Mouse (Mus musculus): ENCODE results near the gene Marcks.
"Not testable (repeated sequence)": the region's sequence is repeated elsewhere in the genome, so short reads cannot be mapped to it uniquely, and the experiment has no call there.

Gene Marcks

DNA sequence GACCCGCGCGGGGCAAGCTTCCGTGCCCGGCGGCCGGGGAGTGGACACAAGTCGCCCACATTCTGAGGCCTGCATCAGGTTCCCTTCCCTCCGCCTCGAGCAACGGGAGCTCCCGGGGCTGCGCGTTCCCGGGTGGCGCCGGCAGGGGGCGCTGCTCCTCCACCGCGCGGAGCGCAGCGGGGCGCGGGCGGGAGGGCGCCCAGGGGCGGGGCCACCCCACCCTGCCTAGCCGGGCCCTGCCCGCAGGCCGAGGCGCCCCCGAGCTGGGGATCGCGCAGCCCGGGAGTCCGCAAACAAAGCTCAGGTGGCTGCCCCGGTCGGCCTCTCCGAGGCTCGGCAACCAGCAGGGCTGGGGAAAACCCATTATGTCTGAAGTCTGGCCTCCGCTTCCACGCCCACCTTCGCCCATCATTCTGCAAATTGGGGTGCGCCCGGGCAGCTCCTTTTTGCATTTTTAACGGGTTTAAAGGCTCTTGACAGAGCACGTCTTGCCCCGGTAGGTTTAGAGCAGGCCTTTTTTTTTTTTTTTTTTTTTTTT lies 1.7 kb downstream of the Marcks start:
- peak; percentile 95 for DNase-seq (ENCODE audit: low read depth, low spot score)

DNA sequence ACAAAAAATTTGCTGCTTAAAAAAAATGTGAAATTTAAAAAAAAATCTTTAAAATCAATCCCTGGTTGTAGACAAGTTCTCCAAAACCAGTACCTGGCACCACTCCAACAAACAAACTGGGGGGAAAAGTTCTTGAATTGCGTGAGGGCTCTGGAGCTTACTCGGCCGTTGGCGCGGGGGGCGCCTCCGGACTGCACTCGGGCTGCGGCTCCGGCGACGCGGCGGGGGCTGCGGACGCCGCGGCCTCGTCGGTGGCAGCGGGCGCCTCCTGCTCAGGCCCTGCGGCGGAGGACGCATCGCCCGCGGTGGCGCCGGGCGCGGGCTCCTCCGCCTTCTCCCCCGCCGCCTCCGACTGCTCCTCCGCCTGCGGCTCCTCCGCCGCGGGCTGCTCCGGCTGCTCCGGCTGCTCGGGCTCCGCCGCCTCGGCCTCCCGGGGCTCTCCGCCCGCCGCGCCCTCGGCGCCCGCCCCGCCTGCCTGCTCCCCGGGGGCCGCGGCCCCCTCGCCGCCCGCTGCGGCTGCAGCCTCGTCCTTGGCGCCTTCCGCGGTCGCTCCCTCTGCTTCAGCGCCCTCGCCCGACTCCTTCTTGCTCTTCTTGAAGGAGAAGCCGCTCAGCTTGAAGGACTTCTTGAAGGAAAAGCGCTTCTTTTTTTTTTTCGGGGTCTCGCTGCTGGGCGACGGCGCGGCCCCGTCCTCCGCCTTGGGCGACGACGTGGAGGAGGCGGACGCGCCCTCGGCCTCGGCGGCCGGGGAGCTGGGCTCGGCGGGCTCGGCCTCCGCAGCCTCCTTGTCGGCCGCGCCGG lies 2.6 kb downstream of the Marcks start:
- DNase-seq (ENCODE audit: low read depth, low spot score): peak; percentile 66

DNA sequence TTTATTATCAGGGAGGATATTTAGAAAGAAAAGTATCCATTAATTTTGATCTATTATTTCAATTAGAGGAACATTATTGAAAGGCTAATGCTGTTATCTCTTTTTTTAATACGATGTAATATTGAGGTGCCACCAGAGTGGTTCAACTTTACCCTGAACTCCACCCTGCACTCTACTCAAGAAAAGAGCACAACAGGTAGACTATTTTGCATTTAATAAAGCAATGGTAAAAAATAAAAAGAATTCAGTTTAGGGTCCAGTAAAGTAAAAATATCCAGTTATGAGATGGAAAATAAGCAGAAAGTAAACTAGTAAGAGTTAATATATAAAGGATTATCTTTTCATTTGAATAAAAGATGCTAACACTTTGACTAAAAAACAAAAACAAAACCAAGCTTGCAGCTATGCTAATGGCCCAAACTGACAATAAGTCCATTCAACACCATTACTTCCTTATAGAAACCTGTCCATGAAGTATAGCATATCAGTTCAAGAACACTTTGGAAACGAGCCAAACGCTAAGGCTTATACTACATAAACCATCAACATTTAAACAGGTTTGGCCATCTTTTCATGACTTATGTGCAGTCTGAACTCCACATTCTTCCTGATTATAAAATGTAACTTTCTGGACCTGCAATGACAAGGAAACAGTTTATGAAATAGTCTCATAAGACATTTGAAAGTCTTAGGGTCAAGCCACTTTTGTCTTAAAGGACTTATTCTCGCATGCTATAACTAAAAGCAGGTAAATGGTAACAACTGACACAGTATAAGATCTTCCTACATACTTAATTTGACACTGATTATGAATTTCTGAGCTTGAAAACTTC lies 4.6 kb downstream of the Marcks start:
- DNase-seq (ENCODE audit: low read depth, low spot score): no peak

DNA sequence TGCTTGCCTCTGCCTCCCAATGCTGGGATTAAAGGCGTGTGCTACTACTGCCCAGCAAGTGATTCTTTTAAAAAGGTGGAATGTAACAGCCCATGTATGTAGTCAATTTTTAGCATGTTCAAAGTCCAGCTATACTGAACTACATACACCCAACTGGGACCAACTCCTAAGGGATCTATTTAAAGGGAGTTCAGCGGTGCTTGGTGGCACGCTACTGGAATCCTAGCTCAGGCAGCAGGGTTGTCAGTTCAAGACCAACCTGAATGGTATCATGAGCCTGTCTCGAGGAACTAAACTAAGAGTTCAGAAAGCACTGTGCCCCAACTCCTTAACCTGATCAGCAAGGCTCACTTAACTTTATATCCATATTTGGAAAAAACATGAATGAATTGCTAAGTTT lies 6.0 kb downstream of the Marcks start:
- no peak for DNase-seq (ENCODE audit: low read depth, low spot score)

DNA sequence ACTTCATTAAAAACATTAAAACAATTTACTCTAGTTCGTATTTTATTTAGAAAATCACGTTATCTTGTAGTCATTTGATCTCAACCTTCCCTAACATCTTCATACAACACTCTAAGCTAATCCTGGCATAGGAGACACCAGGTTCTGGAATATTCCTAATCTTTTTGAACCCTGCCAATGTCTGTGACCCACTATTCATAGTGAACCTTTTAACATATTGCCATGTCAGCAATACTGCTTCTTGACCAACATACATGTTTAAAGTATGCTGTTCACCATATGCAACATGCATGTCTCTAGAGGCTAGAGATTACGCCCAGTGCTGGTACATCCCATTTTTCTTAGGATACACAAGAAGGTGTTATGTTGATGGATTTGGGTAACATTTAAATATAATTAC lies 9.1 kb downstream of the Marcks start:
- DNase-seq (ENCODE audit: low read depth, low spot score): no peak

DNA sequence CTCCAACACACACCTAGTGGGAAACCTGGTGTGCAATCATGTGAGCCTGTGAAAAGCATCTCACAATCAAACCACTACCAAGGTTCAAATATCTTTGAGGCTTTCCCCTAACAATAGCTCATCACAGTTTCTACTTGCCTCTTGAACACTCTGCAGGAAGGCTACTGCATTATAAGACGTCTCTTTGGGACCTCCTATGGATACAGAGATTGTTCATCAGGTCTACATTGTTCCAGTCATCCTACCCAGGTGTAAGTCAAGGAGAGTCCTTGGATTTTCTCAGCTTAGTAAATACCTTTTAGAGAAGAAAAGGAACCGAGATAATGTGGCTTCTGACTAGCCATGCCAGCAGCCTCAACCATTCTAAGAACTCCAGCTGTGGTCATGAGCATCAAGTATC lies 23.4 kb downstream of the Marcks start:
- DNase-seq (ENCODE audit: low read depth, low spot score): no peak

DNA sequence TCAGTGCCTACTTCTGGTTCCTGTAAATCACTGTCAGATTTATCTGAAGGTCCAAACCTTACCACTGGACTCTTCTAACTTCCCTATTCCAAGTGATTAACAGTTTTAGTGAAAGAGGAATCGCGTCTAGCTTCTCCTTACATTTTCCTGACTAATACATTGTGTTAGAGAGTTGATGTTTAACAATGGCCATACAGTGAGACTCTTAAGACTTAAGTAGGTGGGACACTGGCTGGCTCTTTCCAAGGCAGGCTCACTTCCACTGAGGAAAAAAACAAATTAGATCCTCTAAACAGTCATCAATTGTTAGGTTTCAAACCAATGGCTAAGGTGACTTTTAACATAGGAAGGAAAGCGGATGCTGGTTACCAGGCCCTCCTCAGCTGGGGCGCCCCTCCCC lies 25.9 kb downstream of the Marcks start:
- no peak for DNase-seq (ENCODE audit: low read depth, low spot score)

DNA sequence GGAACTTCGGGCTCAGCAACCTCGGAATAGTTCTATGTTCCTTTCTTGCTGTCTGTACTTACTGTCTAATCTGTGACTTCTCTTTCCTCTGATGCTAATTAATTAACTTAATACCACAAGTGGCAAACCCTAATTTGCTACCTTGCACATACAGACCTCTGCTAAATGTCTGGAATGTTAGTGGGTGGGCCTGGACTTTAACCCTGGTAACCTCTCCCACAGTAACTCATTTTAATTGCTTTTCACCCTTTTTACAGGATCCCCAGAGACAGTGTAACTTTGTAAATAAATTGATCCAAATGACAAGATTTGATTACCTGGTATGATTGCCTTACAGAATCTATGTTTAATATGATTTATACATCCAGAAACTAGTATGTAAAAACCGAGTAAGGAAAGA lies 26.4 kb downstream of the Marcks start:
- no peak for DNase-seq (ENCODE audit: low read depth, low spot score)

DNA sequence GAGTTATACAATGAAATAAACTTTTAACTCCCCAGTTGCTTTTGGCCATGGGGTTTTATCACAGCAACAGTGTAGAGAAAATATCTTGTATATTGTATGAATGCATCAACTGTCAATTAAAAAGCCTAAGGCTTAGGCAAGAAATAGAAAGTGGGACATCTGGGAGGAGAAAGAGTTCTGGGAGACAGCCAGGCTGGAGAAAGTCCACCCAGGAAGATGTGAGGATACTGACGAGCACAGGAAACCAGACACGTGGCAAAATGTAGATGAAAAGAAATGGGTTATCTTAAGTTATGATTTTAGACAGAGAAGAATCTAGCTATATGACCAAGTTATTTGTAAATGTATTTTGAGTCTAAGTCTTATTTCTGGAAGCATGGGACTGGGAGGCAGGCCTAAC lies 27.3 kb downstream of the Marcks start:
- no peak for DNase-seq (ENCODE audit: low read depth, low spot score)

DNA sequence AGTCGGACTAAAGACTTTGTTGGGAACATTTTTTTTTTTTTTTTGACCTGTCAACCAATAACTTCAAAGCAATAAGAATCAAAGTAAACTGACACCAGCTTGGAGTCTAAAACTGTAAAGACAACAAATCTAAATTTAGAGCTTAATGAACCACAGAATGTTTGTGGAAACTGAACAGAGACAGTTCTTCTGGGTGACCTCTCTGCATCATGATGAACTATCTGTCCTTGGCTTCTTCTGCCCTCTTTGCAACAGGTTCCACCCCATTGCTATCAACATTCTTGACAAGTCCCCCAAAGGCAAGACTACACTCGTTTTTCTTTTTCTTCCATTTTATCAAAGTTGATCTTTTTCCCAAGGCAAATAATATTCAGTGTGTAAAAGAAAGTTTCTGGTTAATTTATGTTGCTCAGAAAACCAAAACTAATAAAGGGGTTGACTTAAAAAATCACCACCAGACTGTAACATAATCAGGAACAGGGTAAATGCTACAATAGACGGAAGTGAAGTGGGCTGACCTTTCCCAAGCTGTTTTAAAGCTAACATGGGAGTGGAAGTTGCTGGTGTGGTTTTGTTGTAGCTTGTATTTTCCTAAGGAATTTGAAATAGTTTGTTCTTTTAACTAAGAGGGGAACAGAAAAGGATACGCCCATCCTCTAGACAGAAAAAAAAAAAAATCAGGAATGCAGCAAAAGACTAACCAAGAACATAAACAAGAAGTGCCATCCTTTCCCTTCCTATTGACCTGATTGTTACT lies 31.7 kb downstream of the Marcks start:
- DNase-seq (ENCODE audit: low read depth, low spot score): no peak

DNA sequence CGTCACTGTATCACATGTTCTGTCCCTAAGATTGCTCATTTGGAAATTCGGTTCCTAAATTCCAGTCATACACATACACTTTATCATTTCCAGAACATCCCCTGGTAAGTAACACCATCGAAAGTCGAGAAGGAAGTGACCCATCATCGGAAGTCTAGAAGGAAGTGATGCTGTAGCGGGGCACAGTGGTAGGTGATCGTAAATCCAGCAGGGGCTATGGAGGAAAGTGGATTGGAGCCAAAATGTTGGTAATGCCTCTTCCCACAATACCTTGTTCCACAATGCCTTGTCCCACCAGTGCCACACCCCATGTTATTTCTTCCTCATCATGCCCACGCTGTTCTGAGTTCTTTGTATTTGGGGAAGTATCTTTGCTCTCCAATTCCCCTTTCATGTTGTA lies 32.4 kb downstream of the Marcks start:
- DNase-seq (ENCODE audit: low read depth, low spot score): no peak

DNA sequence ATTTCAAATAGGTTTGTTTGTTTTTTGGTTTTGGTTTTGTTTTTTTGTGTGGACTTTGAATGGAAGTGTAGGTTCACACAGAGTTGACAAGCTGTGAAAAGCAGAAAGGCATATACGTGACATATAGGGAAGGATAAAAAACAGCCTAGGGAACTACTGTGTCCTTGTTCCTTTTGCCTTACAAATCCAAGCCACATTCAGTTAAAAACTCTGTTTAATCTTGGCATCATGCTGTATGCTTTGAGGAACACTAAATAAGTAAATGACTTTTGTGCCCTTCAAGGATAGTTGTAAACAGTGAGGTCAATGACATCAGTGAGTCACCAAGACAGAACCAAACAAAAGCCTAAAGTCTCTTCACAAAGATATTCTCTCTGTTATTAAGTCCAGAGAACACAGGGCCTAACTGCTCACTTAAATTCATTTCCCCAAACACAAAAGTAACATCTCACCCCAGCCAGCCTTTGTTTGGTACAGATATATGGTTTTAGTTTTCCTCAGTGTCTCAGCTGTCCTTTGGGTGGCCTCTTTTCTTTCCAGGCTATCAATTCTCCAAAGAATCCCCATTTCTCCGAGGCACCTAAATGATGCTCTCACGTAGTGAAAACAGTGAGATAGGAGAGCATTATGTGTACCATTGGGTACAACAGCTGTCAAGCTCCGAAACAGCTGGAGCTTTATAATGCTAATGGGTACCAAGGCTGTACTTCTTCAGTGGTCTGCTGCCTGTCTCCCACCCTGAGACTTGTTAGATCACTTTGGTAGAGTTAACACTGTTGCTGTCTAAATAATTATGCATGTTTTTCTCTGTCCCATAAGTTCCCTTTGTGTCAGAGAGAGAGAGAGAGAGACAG lies 36.3 kb downstream of the Marcks start:
- DNase-seq (ENCODE audit: low read depth, low spot score): no peak

DNA sequence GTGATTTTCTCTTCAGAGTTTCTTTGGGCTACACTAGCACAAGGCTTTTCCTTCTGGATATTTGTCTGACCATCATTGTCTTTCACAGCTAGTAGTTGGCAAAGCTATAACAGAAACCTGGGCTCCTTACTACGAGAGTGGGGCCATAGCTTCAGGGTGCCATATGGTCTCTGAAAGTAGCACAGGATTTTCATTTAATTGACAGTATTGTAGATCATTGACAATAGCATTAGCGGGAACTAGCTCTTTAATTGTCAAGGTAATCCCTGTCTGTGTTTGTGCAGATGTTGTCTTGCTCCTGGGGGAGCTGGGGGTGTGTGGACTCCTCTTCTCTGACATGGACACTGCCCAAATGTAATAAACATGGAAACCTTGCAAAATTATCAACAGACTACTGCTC lies 37.0 kb downstream of the Marcks start:
- DNase-seq (ENCODE audit: low read depth, low spot score): no peak

DNA sequence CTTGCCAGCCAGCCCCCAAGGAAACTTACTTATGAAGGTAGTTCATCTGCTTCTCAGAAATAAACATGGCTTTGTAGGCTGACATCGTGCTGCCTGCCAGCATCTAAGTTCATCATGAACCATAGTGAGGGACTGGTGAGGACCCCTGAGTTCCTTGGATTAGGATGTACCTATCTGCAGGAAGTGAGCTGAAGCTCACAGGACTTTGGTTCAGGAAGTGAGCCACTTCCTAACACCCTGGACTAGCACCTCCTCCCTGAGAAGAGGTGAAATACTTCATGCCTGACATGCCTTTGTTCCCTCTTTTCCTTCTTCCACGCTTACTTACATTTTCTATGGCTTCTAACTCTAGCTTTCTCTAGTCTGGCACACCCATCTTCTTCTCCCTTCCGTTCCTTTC lies 42.2 kb downstream of the Marcks start:
- DNase-seq (ENCODE audit: low read depth, low spot score): no peak

DNA sequence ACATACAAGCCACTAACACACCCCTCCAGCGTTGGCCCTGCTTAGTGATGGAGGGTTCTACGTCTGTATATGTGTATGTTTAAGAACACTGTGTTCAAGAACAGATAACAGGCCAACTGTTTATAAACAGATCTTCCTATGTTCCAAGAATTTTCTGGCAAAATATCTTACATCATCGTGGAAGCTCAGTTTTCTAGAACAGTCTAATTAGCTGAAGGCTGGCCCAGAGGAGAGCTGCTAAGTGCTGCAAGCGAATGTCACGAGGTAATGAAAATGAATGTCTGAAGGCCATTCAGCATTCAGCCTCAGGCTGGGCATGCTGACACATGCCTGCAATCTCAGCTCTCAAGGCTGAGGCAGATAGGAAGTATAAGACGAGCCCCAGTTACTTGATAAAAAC lies 42.9 kb downstream of the Marcks start:
- DNase-seq (ENCODE audit: low read depth, low spot score): no peak

DNA sequence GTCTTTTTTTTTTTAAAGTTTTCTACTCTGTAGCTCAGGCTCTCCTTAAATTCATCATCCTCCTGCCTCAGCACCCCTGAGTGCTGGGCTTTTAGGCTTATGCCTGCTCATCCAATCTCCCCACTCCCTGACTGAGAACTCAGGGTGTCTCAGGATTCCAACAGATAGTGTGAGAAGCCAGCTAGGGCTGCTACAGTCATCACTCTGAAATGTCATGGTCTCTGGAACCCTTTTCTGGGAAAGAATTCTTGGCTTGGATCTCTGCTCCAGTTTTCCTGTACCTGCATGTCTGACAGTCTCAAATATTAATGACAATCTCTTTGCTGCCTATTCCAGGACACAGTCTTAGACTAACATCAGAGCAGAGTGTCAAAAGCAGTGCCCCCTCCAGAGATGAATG lies 45.4 kb downstream of the Marcks start:
- no peak for DNase-seq (ENCODE audit: low read depth, low spot score)

DNA sequence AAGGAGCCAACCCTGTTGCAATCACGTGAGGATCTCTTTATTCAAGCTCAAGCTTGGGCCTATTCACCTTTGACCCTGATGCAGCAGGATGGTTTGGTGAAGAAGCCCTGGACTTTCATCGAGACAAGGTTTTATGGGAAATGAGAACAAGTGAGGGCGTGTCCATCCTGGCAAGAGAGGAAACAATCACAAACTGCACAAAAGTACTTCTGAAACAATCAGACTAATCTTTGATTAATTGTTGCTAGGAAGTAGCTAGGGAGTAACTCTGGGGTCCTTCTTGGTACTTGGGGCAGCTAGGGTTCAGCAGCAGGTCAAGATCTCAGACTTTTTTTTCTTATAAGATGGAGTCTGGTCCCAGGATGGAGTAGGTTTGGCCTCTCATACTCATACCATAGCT lies 48.3 kb downstream of the Marcks start:
- no peak for DNase-seq (ENCODE audit: low read depth, low spot score)

DNA sequence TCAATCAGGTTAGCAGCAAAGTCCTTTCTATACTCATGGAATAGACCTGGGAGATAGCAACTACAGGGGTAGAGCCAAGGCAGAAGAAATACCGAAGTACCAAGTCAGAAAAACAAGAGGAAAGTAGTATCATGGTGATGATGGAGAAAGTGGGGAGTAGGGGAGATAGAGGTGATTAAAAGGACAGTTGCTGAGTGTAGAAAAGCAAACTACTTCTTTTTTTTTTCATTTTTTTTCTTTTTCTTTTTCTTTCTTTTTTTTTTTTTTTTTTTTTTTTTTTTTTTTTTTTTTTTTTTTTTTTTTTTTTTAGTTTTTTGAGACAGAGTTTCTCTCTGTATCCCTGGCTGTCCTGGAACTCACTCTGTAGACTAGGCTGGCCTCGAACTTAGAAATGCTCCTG lies 54.6 kb downstream of the Marcks start:
- DNase-seq (ENCODE audit: low read depth, low spot score): not testable (repeated sequence)

Measured in A20 (cell line).